Mouse (Mus musculus) thymus, adult 2 months (tissue): ENCODE data around the gene Cacnb2. TPM values are rescaled to one million over a fixed set of nuclear protein-coding genes. Genes with fewer than 3 reads are reported as not detected.
A peak's percentile ranks its signal among the peaks of the same experiment; 100 is the strongest.

Experiments
- DNase-seq: peaks from one replicate; pipeline ENCODE4 v3.0.0; 2021
- H3K27ac ChIP-seq: fragments of 200-500 bp; 2 replicates; pipeline ENCODE4 v1.5.1; 2012; ENCODE audit warnings: low read length, control low read depth; ENCODE audit not compliant: control insufficient read depth, insufficient read depth
- H3K27me3 ChIP-seq: fragments of 200-500 bp; 2 replicates; pipeline ENCODE4 v1.6.1; 2012; ENCODE audit warnings: mild to moderate bottlenecking, low read length, moderate library complexity, mixed read lengths; ENCODE audit not compliant: control insufficient read depth, insufficient read depth
- H3K36me3 ChIP-seq: fragments of 200-500 bp; 2 replicates; pipeline ENCODE4 v1.6.1; 2012; ENCODE audit warnings: mild to moderate bottlenecking, low read length, moderate library complexity; ENCODE audit not compliant: control insufficient read depth, insufficient read depth
- H3K4me1 ChIP-seq: fragments of 200-500 bp; replicated peaks from 2 replicates; pipeline ENCODE4 v1.6.1; 2012; ENCODE audit warnings: low read length; ENCODE audit not compliant: control insufficient read depth, insufficient read depth
- H3K4me3 ChIP-seq: fragments of 200-500 bp; 2 replicates; pipeline ENCODE4 v1.5.1; 2012; ENCODE audit warnings: mild to moderate bottlenecking, low read length, control low read depth, moderate library complexity; ENCODE audit not compliant: control insufficient read depth, insufficient read depth
- CTCF ChIP-seq: fragments of 200-500 bp; IDR thresholded peaks from 2 replicates; pipeline ENCODE4 v1.5.1; 2012; ENCODE audit warnings: mild to moderate bottlenecking, control low read depth, low read length, moderate library complexity, borderline replicate concordance; ENCODE audit not compliant: control insufficient read depth, poor library complexity, insufficient read depth; ENCODE audit errors: extremely low read depth
- POLR2A ChIP-seq: fragments of 200-500 bp; IDR thresholded peaks from 2 replicates; pipeline ENCODE4 v1.6.1; 2012; ENCODE audit warnings: mild to moderate bottlenecking, low read length, control low read depth, moderate library complexity; ENCODE audit not compliant: control insufficient read depth, poor library complexity, insufficient read depth; ENCODE audit errors: extremely low read depth
- WGBS: fragments of 180-500 bp; shearing (Covaris S2); methylation state at CpG from one replicate; pipeline ENCODE4 v1.1.7; 2018; 5-methylcytosine and 5-hydroxymethylcytosine counted together
- polyA plus RNA-seq: library from polyadenylated mRNA; depleted of rRNA; stranded (reverse); fragments of >200 nt; gene quantifications from 2 replicates; pipeline ENCODE4 v1.2.3, GENCODE M21; 2012; rRNA removed

The Cacnb2 gene
- polyA plus RNA-seq = 0.41 and 1.6 TPM in 2 replicates

GRCm38 (mm10) chr2:14602788-14603187 is at the start of gene Cacnb2:
Gene Cacnb2, plus strand, starts transcription at chr2:14603088.
- Histone ChIP-seq H3K4me1 (peaks cover 9% of the 10 kb centered on the region; the same call in 1 of the 2 replicates), H3K36me3 (no peaks in the 10 kb centered on the region), H3K27me3 (peaks cover 7% of the 10 kb centered on the region), H3K4me3 (peak within 1 kb of the TSS; percentile 32), H3K27ac (no peak within 1 kb of the TSS)
- DNase-seq = no peak
- WGBS = 51% methylated on average over 3 of the region's 3 CpGs
- TF ChIP-seq CTCF = no peak
- TF ChIP-seq POLR2A = no peak

DNA sequence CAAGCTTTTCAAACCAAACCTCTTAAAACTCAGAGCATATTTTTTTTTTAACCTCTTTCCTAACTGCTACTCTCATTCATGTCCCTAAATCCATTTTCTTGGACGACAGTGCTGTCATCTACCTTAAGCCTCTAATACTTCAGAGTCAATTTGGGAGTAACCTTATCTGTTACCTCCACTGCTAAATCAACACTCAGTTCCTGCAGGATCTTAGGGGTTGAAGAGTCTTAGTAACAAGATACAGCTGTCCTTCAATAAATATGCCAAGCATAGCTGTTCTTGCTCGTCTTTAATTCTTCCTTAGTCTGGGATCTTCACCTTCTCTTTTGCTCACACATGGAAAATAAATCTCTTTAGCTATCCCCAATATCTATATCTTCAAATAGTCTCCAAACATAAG is 34.9 kb upstream of the Cacnb2 start:
- no peaks in the 10 kb centered on the region for H3K4me1 ChIP-seq
- H3K27ac ChIP-seq = no peak overlapping the region
- TF ChIP-seq POLR2A (no peak), CTCF (no peak)
- WGBS = 83% methylated on average over 2 of the region's 2 CpGs
- H3K27me3 ChIP-seq = no peaks in the 10 kb centered on the region
- H3K36me3 ChIP-seq = no peaks in the 10 kb centered on the region
- no peak for DNase-seq
- no peak overlapping the region for H3K4me3 ChIP-seq

GRCm38 (mm10) chr2:14571300-14571699 is 31.6 kb upstream of the Cacnb2 start:
- H3K27ac ChIP-seq = no peak overlapping the region
- no peak overlapping the region for H3K4me3 ChIP-seq
- no peaks in the 10 kb centered on the region for H3K4me1 ChIP-seq
- DNase-seq = no peak
- TF ChIP-seq POLR2A = no peak
- no peak for TF ChIP-seq CTCF
- H3K27me3 ChIP-seq = no peaks in the 10 kb centered on the region
- H3K36me3 ChIP-seq = no peaks in the 10 kb centered on the region

DNA sequence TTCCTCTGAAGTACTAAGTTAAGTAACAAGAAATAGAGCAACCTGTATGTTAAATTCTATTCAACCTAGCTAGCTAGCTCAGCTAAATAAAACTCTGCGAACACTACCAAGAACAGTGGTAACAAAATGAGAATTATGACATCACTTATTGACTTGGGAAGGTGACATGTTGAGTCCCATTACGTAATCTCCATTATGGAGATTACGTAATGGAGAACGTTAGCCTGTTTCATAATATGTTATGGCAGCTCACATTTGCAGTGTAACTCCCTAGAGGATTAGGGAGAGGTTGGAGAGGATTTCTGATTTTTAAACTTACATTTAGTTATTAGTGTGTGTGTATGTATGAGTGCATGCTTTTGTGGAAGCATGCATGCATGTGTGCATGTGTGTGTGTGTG is 13.3 kb upstream of the Cacnb2 start:
- Histone ChIP-seq H3K36me3 (no peaks in the 10 kb centered on the region), H3K27me3 (no peaks in the 10 kb centered on the region), H3K27ac (no peak overlapping the region), H3K4me1 (no peaks in the 10 kb centered on the region), H3K4me3 (no peak overlapping the region)
- TF ChIP-seq CTCF = no peak
- TF ChIP-seq POLR2A = no peak
- no peak for DNase-seq
- WGBS = 92% methylated on average over 4 of the region's 4 CpGs

GRCm38 (mm10) chr2:14597909-14598563 is 4.9 kb upstream of the Cacnb2 start:
- no peak for TF ChIP-seq POLR2A
- no peak for TF ChIP-seq CTCF
- Histone ChIP-seq H3K36me3 (no peaks in the 10 kb centered on the region), H3K27ac (no peak overlapping the region), H3K4me1 (no peaks in the 10 kb centered on the region), H3K27me3 (no peaks in the 10 kb centered on the region), H3K4me3 (no peak overlapping the region)
- no peak for DNase-seq

- no peaks in the 10 kb centered on the region for H3K36me3 ChIP-seq
- peaks cover 7% of the 10 kb centered on the region for H3K27me3 ChIP-seq
- H3K27ac ChIP-seq = no peak overlapping the region
- TF ChIP-seq CTCF = no peak
- no peak for TF ChIP-seq POLR2A
- peak overlapping the region; percentile 32 for H3K4me3 ChIP-seq
- H3K4me1 ChIP-seq = peaks cover 9% of the 10 kb centered on the region; the same call in 1 of the 2 replicates
- under 1% methylated on average over 72 of the region's 83 CpGs for WGBS
- DNase-seq = peak; percentile 34
These were observed 1.2 kb downstream of the Cacnb2 start for GRCm38 (mm10) chr2:14603784-14604781.
